Mouse (Mus musculus) urinary bladder, adult 2 months (tissue): ENCODE results near the gene Agpat2. TPM values are rescaled to one million over a fixed set of nuclear protein-coding genes. Genes with fewer than 3 reads are reported as not detected.

Source experiments
- DNase-seq: peaks from one replicate; pipeline ENCODE4 v3.0.0; 2022; ENCODE audit warnings: low spot score
- polyA plus RNA-seq: library from polyadenylated mRNA; depleted of rRNA; stranded (reverse); fragments of >200 nt; gene quantifications from 2 replicates; pipeline ENCODE4 v1.2.3, GENCODE M21; 2012

The Agpat2 gene
- polyA plus RNA-seq, 1 experiment, result 63.6 TPM

- DNase-seq, result no peak
Measured at GRCm38 (mm10) chr2:26626081-26626480, 21.9 kb upstream of the Agpat2 start.

- DNase-seq, result no peak
Measured at GRCm38 (mm10) chr2:26625419-26625818, 21.2 kb upstream of the Agpat2 start.

GRCm38 (mm10) chr2:26622984-26623383 lies 18.8 kb upstream of the Agpat2 start:
- no peak for DNase-seq

GRCm38 (mm10) chr2:26621246-26621645 lies 17.0 kb upstream of the Agpat2 start:
- no peak for DNase-seq

- no peak for DNase-seq
Measured at GRCm38 (mm10) chr2:26617928-26618327, 13.7 kb upstream of the Agpat2 start.

GRCm38 (mm10) chr2:26617331-26617730 lies 13.1 kb upstream of the Agpat2 start:
- no peak for DNase-seq

GRCm38 (mm10) chr2:26615459-26616124 lies 11.4 kb upstream of the Agpat2 start:
- DNase-seq, result no peak

- DNase-seq, result no peak
Measured at GRCm38 (mm10) chr2:26614903-26615302, 10.7 kb upstream of the Agpat2 start.

GRCm38 (mm10) chr2:26611896-26612295 lies 7.7 kb upstream of the Agpat2 start:
- no peak for DNase-seq

- no peak for DNase-seq
Measured at GRCm38 (mm10) chr2:26611054-26611453, 6.8 kb upstream of the Agpat2 start.

- DNase-seq, result no peak
Measured at GRCm38 (mm10) chr2:26610526-26610925, 6.3 kb upstream of the Agpat2 start.

- DNase-seq, result no peak
Measured at GRCm38 (mm10) chr2:26609261-26609661, 5.0 kb upstream of the Agpat2 start.

- no peak for DNase-seq
Measured at GRCm38 (mm10) chr2:26608781-26609180, 4.6 kb upstream of the Agpat2 start.

- DNase-seq, result no peak
Measured at GRCm38 (mm10) chr2:26607056-26607910, 3.1 kb upstream of the Agpat2 start.

GRCm38 (mm10) chr2:26606579-26606978 lies 2.4 kb upstream of the Agpat2 start:
- DNase-seq, result no peak

- DNase-seq, result no peak
Measured at GRCm38 (mm10) chr2:26605331-26605730, 1.1 kb upstream of the Agpat2 start.

- no peak for DNase-seq
Measured at GRCm38 (mm10) chr2:26603159-26603558, 1.1 kb downstream of the Agpat2 start.

- DNase-seq, result no peak
Measured at GRCm38 (mm10) chr2:26602631-26603030, 1.6 kb downstream of the Agpat2 start.

GRCm38 (mm10) chr2:26601595-26601994 lies 2.6 kb downstream of the Agpat2 start:
- DNase-seq, result no peak

- DNase-seq, result no peak
Measured at GRCm38 (mm10) chr2:26600664-26601063, 3.6 kb downstream of the Agpat2 start.

GRCm38 (mm10) chr2:26599965-26600364 lies 4.3 kb downstream of the Agpat2 start:
- no peak for DNase-seq

- no peak for DNase-seq
Measured at GRCm38 (mm10) chr2:26598462-26598861, 5.8 kb downstream of the Agpat2 start.

GRCm38 (mm10) chr2:26597810-26598209 lies 6.4 kb downstream of the Agpat2 start:
- DNase-seq, result no peak
